Mouse (Mus musculus): Measurements from ENCODE around the gene Dnaja1.

Gene Dnaja1

GRCm38 (mm10) chr4:40735351-40735750 is 13.4 kb downstream of the Dnaja1 start:
- CTCF ChIA-PET, result interaction anchor here (1.3 kb wide), 1 partner anchor 8 kb away, joined by 3 read pairs; no protein-coding TSS in a partner anchor

GRCm38 (mm10) chr4:40757157-40757779 is 35.3 kb downstream of the Dnaja1 start:
- CTCF ChIA-PET, result interaction anchor here (0.7 kb wide), 1 partner anchor 18 kb away, joined by 3 read pairs; no protein-coding TSS in a partner anchor

- CTCF ChIA-PET, result interaction anchor here (0.6 kb wide), 1 partner anchor 32 kb away, joined by 3 read pairs; no protein-coding TSS in a partner anchor
Measured at GRCm38 (mm10) chr4:40757780-40758420, 36.0 kb downstream of the Dnaja1 start, which contains the start of gene Smu1. TSS of gene Smu1 (minus strand) at chr4:40757923.

GRCm38 (mm10) chr4:40759876-40760275 is 37.9 kb downstream of the Dnaja1 start:
- CTCF ChIA-PET, result no interaction called here

DNA sequence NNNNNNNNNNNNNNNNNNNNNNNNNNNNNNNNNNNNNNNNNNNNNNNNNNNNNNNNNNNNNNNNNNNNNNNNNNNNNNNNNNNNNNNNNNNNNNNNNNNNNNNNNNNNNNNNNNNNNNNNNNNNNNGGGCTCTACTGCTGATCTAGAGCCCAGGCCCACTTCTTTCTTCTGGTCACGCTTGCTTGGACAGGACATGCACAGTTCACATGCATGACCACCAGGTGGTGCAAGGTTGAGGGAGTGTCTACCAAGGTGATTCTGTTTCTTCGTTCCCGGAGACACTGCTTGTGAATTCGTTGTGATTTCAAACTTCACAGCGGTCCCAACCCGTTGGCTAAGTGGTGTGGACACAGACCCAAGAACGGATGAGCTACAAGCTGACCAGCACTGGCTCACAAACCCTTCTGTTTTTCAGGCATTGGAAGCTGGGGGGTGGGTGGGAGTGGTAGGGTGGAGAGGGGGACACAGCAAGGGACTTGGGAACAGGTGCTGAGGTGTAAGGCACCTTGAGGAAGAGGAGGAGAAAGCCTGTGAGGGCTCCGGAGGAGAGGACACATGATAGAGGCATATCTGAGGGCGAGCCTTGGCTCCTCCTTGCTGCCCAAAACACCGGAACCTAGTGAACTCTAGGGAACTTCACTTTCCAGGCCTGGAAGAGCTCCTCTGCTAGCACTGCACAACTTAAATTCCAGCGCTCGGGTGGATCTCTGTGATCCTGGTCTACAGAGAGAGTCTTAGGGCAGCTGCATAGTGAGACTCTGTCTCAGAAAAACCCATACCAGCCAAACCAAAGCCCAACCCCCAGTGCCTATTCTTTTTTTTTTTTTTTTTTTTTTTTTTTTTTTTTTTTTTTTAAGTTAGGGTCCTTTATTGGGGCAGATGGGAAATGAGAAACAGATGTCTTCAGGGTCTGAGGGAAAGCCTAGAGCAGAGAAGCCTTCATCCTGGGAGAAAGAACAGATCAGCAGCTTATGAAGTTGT is 52.6 kb downstream of the Dnaja1 start:
- CTCF ChIA-PET, result interaction anchor here (0.5 to 1.9 kb wide), 3 partner anchors 40 to 235 kb away, joined by 4 to 12 read pairs (median 8); no protein-coding TSS in a partner anchor

DNA sequence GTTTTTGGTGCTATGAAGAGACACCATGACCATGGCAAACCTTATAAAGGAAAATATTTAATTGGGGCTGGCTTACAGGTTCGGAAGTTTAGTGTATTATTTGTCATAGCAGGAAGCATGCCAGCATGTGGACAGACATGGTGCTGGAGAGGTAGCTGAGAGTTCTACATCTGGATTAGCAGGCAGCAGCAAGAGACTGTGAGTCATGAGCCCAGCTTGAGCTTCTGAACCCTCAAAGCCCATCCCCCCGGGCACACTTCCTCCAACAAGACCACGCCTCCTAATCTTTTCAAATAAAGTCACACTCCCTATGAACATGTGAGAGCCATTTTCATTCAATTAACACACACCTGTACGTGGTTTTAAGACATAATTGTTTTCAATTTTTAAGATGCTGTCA is 54.5 kb downstream of the Dnaja1 start:
- CTCF ChIA-PET, result no interaction called here

DNA sequence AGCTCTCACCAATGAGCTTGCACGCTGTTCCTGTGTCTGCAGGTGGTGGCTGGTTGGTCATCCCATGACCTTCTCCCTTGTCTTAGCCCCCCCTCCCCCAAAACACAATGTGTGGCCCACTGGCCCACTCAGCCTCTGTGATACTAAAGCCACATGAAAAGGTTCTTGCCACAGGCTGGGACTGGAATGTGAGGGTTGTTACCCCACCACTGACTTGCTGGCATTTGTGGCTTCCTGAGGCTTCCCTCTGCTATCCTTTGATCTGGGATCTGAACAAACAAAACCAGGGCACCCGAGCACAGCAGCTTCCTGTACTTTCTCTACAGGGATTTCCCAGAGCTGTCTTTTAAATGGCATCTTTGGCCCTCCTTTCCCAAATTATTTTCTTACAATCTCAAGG is 55.2 kb downstream of the Dnaja1 start:
- CTCF ChIA-PET, result no interaction called here

GRCm38 (mm10) chr4:40778656-40779055 is 56.7 kb downstream of the Dnaja1 start:
- CTCF ChIA-PET, result interaction anchor here (0.6 to 1.2 kb wide), 2 partner anchors 66 to 301 kb away, joined by 3 read pairs; no protein-coding TSS in a partner anchor

DNA sequence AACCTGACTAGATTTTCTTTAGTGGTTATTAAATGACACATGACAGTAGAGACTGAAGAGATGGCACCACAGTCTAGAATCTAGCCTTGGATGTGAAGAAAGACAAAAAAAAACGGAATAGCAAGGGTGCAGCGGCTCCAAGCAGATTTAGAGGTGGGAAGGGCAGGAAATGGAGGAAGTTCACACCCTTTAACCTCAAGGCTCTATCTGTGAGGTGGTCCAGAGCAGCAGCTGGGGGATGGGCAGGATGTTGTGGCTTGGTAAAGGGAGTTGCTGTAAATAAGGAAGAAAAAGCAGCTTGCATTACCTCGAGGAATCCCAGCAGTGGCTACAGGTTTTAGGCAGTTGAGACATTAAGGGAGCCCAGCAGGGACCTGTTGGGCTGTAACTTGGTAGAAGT is 59.2 kb downstream of the Dnaja1 start:
- CTCF ChIA-PET, result interaction anchor here (0.6 to 0.8 kb wide), 4 partner anchors 9 to 642 kb away, joined by 3 to 6 read pairs (median 4); no protein-coding TSS in a partner anchor

- CTCF ChIA-PET, result no interaction called here
Measured at GRCm38 (mm10) chr4:40781797-40782495, 60.0 kb downstream of the Dnaja1 start.

DNA sequence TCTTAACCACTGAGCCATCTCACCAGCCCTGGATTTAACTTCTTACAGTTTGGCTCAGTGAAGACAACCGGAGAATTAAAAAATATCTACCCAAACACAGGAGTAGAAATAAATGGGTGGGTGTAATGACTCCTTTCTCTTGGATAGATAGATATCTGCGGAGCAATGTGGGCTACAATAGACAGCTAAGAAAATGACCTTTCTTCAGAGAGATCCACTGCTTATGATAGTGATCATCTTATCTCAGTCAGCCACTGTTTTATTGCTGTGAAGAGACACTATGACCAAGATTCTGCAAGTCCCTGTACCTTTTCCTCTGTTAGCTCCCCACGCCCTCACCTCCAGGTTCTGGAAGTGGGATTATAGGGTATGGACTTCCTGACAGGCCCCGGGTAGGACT is 61.1 kb downstream of the Dnaja1 start:
- CTCF ChIA-PET, result no interaction called here

DNA sequence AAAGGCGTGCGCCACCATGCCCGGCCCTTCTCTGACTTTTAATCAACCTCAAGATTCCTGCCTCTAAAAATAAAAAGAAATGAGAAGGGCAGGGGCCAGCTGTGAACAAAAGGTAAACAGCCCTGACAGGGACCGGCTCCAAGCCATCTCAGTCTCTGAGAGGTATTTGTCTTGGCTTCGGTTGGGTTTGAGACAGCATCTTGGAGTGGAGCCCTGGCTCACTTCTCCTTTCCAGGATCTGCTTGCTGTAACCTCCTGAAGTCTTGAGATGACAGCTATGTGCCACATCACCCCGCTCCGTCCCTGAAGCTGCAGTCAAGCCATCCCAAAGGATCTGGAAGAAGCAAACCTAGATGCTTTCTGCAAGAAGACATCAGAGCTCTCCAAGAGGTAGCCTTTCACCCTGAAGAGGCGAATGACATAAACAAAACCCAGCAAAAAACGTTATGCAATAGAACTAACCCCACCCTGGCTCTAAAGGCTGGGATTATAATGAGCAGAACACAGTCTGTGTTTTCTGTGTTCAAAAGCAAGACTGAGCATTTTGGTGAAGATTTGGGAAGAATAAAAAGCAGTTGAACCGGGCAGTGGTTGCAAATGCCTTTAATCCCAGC is 62.7 kb downstream of the Dnaja1 start:
- CTCF ChIA-PET, result no interaction called here

GRCm38 (mm10) chr4:40785620-40786166 is 63.7 kb downstream of the Dnaja1 start:
- CTCF ChIA-PET, result no interaction called here

DNA sequence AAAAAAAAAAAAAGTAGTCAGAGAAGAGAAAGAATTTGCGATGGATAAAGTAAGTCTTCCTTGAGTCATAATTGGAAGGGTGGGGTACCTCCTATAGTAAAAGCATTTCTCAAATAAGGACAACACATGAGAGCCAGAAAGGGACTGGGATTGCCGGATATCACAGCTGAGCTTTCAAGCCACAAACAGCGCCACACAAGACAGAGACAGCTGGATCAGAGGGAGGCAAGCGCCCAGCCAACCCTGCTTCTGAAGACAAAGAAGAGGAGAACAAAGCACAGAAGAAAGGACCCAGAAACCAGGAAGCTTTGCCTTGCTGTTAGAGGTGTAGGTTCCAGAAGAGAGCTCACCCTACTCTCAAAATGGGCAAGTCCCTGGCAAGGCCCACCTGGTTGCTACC is 64.6 kb downstream of the Dnaja1 start:
- CTCF ChIA-PET, result interaction anchor here (1.0 kb wide), 1 partner anchor 36 kb away, joined by 3 read pairs; no protein-coding TSS in a partner anchor

Data from spleen, embryonic (tissue).